Mouse (Mus musculus) olfactory bulb, adult 2 months (tissue): Measurements from ENCODE around the gene Rab3d.

Source experiments
- CTCF ChIP-seq: fragments of 200-500 bp; IDR thresholded peaks from 2 replicates; pipeline ENCODE4 v1.5.1; 2012; ENCODE audit warnings: low read depth, mild to moderate bottlenecking, low read length, moderate library complexity; ENCODE audit not compliant: insufficient read depth
- POLR2A ChIP-seq: fragments of 200-500 bp; IDR thresholded peaks from 2 replicates; pipeline ENCODE4 v1.6.1; 2012; ENCODE audit warnings: mild to moderate bottlenecking, low read depth, low read length, moderate library complexity; ENCODE audit not compliant: insufficient read depth

- no peak for TF ChIP-seq CTCF
- no peak for TF ChIP-seq POLR2A
Measured at GRCm38 (mm10) chr9:21938234-21938855, 20.4 kb upstream of the Rab3d start.
